Mouse (Mus musculus): ENCODE measurements around the gene Ezh1.

The Ezh1 gene

DNA sequence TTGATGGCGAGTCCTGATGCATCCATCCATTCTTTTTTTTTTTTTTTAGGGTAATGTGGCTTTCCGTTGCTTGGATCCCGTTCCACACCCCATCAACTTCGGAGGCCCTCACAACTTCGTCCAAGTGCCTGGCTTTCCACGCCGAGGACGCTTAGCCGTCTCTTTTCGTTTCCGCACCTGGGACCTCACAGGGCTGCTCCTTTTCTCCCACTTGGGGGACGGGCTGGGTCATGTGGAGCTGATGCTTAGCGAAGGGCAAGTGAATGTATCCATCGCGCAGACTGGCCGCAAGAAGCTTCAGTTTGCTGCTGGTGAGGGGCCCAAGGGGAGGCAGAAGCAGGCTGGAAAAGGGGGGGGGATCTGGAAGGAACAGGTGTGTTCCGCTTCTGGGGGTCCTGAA, 46.0 kb downstream of the Ezh1 start:
- no peak for DNase-seq

DNA sequence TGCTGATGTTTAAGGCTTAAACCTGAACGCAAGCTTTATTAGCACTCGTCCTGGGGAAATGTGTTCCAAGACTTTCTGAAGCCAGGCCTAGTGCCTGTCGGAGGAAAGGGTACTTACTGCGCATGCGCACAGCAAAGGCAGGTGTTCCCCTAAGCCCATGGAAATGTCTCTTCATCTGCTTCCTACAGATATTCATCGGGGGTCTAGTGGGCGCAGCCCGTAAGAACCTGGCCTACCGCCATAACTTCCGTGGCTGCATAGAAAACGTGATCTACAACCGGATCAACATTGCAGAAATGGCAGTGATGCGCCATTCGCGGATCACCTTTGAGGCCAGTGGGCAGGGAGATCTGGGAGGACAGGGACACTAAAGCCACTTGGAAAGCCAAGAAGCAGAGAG, 47.0 kb downstream of the Ezh1 start:
- no peak for DNase-seq

DNA sequence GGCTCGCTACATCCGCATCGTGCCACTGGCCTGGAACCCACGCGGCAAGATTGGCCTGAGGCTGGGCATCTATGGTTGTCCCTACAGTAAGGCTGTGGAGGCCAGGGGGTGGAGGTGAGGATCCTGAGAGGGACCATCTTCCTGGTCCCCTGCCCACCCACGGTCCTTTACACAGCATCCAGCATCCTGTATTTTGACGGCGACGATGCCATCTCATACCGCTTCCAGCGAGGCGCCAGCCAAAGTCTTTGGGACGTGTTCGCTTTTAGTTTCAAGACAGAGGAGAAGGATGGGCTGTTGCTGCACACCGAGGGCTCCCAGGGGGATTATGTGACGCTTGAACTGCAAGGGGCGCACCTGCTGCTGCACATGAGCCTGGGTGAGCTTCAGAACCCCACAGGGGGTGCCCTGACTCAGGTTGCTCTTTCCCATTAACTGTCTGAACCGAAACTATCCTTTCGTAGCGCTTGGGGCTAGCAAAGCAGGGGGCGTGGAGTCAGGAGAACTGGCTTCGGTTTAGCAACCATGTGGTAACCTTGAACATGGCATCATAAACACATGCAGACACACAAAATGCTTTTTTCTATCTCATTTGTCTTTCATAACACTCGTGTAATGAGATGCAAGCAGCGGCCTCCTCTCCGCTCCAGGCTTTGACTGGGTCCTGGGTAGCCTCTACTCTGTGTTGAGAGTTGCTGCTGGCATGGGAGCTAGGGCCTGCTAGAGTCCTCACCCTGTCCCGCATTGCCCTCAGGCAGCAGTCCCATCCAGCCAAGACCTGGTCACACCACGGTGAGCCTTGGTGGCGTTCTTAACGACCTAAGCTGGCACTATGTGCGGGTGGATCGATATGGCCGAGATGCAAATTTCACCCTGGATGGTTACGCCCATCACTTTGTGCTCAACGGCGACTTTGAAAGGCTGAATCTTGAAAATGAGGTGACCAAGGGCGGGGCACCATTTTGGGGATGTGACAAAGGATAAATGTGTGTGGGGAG, 47.9 kb downstream of the Ezh1 start:
- no peak for DNase-seq

DNA sequence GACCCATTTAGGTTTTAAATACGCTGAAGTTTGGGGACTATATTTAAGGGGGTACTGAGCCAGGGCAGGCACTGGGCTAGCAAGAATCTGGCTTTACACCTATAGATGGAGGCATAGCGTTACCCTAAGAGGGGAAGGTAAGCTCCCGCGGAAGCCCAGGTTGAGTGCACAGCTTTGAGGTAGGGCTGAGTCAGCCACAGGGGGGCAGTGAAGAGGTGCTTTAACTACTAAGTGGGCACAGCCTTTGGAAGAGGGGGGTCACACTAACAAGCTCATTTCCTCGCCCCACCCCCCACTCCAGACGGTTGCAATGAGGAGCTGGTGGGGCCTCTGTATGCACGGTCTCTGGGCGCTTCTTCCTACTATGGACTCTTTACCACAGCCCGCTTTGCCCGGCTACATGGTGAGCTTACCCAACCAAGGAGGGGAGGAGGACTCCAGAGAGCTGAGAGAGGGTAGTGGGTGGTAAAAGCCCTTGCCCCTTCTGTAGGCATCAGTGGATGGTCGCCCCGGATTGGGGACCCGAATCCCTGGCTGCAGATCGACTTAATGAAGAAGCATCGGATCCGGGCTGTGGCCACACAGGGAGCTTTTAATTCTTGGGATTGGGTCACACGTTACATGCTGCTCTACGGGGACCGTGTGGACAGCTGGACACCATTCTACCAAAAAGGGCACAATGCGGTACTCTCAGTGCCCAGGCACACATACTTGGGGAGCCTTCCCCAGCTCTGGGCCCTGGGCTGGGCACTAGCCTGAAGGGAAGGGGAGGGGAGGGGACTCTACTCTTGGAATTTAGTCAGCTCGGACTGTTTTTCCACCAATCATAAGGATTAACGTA, 49.1 kb downstream of the Ezh1 start:
- peak; percentile 77 for DNase-seq

DNA sequence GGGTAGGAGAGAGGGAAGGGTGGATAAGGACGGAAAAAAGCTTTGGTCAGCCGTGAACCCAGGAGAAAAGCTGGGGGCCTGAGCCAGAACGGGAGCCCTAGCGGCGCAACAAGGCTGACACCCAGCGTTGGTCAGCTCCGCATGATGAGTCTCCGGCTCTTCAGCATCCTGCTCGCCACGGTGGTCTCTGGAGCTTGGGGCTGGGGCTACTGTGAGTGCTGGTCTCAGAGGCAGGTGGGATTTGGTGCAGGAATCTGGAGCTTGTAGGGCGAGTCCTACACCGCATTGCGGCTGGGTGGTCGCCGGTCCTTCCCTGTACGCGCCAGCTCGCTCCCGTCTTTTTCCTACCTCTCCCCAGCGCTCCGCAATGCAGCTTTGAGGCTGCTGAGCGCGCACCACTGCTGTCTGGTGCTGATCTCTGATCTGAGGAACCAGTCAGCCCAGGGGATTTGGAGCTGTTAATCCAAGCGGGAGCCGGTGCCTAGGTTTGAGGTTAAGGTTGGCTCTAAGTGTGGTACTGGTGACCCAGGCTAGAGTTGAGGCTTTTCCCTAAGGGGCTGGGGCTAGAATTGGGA, 50.1 kb downstream of the Ezh1 start:
- peak; percentile 66 for DNase-seq

DNA sequence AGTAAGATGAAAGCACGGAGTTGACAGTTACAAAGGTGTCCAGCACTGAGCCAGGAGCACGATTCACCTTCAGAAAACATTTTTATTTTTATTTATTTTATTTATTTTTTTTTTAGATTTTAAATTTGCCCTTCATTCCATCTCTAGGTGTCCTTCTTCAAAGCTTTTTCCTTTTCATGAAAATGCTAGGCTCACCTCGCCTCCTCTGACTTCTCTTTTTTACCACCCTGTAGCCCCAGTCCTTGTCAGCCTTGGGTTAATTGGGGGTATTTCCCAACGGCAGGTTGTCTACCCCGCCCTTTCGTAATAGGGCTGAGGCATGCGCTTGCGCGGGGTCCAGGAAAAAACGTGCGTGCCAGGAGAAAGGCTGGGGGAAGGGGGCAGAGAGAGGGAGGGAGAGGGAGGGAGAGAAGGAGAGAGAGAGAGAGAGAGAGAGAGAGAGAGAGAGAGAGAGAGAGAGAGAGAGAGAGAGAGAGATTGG, 50.6 kb downstream of the Ezh1 start:
- DNase-seq = peak; percentile 44

DNA sequence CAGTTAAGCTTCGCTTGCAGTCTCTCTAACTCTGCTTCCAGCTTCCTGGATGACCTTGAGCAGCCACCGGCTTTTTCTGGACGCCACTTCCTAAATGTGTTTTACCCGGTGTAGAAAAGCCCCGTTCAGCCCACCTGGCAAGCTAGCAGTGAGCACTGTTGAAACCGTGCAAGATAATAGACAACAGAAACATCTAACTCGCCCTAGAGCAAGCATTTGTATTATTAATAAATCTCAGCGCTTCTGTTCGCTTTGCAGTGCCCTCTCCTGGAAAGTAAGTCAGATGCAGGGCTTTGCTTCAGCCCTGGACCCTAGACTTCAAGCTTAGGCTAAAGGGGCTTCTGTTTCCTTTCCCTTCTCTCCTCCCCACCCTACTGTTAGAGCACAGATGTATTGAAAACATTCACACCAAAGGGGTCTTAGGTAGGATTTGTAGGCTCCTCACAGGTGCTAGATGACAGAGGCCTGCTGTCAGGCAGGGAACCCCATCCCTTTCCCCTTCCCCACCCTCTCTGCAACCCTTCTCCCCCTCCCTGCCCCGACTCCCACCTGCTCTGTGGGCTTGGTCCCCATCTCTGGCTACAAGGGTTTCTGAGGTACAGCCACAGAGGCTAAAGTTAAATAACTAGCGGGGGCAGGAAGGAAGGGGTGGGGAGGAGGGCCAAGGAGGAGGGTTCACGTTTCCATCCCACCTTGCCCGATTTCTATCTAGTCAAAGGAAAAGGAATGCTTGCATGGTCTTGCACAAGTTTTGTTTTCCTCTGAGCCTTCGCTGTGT, 51.2 kb downstream of the Ezh1 start, which contains the start of gene Ccr10:
Gene Ccr10, minus strand, starts transcription at position 593 of the 778 bp plus-strand sequence.
- peak; percentile 51 for DNase-seq

DNA sequence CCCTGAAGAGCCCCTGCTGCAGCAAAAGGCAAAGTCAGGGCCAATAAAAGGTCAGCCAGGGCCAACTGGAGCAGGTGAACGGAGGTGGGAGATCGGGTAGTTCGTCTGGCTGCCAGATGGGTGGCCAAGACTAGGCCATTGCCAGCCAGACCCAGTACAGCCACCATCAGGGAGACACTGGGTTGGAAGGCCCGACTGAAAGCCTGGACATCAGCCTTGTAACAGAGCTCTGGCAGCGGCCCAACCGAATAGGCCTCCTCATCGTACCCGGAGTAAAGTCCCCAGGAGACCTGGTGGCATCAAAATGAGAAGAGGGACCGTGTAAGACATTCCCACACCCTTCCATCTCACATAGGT, 51.9 kb downstream of the Ezh1 start:
- DNase-seq = no peak

DNA sequence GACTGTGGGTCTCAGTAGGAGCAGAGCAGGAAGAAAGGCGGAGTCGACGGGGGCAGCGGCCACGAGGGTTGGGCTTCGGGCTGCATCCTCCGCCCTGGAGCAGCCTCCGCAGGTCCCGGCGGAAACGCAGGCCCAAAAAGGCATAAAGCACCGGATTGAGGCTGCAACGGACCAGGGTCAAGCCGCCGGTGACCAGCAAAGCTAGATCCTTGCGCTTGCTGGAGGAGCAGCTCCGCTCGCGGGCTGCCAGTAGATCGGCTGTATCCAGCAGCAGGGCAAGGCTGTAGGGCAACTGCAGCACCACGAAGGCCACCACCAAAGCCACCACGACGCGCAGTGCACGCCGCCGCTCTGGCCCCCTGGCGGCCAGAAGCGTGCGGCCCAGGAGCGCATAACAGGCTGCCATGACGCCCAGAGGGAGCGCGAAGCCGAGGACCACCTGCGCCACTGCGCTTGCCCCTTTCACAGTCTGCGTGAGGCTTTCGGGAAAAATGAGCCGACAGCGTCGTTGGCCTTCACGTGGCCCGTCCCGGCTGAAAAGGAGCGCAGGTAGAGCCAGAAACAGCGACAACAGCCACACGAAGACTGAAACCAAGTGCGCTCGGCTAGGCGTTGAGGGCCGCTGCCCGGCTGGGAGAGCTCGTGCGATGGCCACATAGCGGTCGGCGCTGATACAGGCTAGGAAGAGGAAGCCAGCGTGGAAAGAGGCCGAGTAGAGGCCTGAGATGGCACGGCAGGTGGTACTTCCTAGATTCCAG, 52.5 kb downstream of the Ezh1 start:
- DNase-seq = peak; percentile 91

DNA sequence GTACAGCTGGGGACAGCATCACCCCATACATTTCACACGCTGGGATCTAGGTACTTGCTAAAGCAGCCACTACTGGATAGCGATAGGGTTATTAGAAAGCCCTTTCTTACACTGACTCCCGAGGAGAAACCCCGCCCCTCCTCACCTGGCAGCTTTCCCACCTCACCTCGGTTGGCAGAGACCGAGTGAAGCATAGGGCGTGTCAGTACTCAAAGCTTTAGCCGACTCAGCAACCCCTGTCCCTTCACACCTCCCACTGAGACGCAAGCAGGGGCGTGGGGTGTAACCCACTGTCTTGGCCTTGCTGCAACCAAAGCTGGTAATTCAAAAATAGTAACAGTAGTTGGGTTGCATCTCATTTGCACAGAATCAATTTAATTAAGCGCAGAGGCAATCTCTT, 53.2 kb downstream of the Ezh1 start:
- DNase-seq = peak; percentile 78

DNA sequence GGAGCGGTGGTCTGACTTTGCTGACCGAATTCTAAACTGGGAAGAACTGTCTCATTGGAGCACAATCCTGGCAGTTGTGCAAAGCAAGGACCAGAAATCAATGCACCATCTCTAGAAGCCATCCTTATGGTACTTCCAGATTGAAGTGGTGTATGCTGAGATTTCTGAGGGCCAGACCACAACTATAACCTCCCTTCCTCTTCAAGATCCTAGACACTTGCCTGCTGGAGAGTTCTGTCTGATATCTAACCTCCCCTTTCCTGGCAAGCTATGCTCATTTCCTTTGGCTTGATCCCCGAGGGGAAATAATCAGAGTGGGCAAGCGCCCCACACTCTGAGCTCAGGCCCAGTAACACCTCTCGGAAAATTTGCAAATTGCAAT, 53.8 kb downstream of the Ezh1 start:
- DNase-seq = no peak

DNA sequence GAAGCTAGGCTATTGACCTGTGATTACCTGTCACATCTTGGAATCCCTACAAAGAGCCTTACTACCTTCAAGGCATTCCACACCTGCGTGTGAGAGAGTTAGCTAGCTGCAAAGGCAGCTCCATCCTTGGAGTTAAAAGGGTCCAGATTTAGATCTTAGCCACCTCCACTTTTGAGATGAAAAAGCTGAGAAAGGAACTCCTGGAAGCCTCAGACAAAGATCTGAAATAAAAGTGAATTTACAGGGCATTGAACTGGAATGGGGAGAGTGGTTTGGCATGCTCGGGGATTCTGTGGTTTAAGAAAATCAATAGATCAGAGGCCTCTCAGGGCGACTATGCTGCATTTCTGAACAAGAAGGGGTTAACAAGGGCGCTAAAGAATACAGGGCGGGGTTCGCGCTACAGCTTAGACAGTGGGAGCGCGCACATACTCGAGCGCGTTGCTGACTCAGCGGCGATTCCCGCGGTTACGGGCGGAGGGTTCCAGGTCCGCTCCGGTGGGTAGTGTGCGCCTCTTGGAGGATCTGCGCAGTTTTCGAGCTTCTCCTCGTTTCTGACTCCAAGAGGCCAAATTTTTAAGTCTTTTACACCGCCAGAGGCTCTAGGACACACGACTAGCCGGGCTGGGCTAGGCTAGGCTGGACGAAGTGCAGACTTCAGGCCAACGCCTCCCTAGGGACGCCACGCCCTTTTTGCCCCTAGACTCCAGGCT, 54.4 kb downstream of the Ezh1 start:
- DNase-seq = peak; percentile 84

DNA sequence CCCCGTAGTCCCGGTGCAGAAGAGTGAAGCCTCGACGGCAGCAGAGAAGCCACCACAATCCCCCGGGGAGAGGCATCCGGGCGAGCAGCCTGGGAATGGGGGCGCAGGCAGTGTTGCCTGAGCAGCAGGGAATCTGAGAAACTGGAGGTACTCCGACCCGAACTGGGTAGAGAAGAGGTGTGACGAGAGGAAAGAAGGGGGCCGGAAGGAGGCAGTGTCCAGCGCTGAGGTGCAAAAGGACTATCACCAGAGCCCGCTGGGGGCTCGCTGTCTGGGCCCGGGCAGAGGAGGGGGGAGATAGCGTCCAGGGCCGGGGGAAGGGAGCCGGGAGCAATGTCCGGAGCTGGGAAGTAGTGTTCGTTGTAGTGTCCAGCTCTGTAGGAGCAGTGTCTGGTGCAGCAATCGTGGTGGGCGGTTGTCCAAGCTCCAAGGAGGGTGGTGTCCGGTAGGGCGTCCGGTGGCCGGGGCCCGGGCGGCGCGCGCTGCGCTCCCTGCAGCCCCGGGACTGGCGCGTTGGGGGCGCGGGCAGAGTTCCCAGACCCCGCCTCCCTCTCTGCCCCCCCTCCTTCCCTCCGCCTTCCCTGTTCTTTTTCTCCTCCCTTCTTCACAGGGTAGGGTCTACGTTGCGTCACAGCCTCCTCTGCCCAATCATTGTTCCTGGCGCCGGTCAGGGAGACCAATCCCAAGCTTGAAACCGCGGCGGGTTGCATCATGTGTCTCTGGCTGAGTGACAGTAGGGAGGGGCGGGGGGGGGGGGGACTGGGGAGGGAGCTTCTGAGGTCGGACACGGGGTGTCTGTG, 55.3 kb downstream of the Ezh1 start, which contains the start of gene Plekhh3:
Gene Plekhh3, minus strand, starts transcription at position 541 of the 800 bp plus-strand sequence.
- peak; percentile 98 for DNase-seq

DNA sequence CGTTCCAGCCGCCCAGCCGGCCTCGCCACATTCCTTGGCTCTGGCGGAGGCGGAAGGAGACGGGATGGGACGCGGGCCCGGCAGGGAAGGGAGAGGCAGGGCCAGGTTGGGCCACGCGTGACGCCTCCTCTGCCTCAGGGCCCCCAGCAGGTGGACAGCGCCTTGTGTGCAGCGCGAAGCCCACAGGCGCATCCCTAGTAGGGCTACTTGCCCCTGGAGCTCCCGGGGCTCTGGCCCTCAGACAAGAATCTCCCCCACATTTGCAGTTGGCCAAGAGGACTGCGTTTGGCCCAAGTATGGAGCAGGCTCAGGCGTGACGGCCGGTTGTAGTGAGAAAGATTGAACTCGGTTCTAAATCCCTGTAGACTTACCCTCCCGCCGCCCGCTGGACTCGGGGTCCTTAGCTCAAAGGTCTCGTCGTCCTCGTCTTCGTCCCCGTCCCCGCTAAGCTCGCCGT, 55.9 kb downstream of the Ezh1 start, which contains the start of gene Cntnap1:
Gene Cntnap1, plus strand, starts transcription at position 170 of the 457 bp plus-strand sequence.
- peak; percentile 81 for DNase-seq

DNA sequence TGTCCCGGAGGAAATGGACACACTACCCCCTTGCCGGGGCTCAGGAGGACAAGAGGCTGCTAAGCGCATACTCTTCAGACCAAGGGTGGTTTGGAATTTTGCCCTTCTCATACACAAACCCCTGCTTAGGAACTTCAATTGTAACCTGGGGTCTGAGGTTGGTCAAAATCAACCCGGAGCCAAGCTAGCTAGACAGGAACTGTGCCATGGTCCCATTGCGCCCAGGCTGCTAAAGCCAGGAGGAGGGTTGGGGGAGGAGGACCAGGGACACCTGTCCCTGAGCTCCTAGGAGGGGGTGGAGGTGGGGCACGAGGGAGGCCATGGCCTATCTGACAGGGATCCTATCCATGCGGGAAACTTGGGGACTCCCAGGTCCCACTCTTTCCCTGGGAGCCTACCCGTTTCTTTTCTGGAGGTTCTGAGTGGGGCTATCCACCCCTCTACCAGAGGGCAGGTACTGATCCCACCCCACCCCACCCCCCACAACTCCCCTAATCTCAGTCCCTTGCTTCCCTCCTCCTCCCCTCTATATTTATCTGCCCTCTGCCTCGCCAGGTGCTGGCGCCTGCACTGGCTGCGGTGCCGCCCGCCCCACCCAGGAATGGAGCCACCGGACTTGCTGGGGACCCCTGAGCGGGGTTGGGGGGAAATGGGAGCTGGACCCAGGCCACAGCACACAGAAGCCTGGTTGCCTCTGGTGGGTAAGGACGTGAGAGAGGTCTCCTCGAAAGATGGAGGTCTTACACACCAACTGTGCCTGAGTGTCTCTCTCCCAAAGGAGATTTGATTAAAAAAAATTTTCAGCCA, 56.8 kb downstream of the Ezh1 start:
- DNase-seq = peak; percentile 23

DNA sequence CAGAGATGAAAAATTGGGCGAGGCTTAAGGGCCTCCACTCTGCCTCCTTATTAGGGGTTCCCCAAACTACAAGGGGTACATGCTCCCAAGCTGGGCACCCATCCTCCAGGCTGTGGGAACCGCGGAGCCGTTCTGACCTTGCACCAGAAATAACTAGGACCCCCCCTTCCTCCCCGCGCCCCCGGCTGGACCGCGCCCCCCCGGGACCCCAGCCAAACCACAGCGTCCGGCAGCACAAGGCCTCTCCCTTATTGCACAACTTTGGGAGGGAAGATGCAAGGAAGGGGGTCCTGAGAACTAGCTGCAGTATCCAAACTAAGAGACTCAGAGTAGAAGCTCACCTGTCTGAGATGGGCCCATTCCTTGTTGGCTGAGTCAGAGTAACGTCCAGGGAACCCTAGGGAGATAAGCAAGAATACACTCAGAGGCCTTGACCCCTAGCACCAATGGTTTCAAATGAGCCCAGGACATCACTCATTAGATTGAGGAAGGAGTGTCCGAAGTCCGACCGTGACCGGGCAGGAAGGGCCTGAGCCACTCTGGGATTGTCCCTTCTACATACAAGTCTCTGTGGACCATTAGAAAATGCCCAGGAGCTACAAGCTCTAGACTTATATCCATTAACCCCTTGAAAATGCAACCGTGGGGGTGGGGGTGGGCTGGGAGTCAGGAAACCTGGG, 57.8 kb downstream of the Ezh1 start:
- peak; percentile 73 for DNase-seq

DNA sequence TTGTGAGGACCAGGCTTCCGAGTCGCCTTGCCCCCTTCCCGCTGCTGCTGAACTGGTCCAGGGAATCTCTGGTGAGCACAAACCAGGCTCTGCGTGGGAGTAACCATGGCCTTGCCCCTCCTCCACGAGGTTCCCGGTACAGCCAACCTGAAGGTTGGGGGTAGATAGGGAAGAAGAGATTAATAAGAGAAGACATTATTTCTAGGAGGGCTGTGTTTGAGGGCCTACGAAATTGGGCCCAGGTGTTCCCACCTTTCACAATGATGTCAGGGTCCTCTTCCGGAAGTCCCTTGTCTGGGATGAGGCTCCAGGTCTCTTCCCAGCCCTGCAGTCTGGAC, 58.3 kb downstream of the Ezh1 start:
- DNase-seq = no peak

DNA sequence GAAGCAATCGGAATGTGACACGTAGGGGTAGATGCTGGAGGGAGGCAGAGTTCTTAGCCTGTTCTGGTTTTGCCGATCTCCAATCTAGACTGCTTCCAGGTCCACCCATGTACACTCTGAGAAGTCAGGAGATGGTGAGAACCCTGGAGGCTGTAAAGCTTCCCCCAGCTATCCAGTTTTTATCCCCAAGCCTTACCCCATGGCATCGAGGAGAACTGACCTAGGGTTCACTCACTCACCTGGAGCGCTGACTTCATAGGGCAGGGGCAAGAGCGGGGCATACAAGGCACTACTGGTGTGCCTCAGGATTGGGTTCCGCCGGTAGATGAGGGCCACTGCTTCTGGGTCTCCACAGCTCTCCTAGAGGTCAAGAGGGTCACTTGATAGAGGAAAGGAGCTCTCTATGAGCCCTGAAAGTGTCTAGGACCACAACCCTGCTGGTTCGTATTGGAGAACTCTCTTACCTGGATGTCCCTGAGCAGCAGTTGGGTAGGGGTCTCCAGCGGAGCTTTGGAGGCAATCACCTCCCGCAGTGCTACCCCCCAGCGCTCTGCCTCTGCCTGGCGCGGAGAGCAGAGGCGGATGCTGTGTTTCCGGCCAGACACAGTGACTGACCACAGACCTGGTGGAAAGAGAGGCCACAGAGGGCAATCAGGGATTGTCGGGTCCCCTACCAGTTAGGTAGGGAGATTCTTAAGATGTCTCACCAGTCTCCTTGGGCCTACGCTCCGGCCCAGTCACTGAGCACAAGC, 58.9 kb downstream of the Ezh1 start:
- DNase-seq = peak; percentile 4
